Mouse (Mus musculus) frontal cortex, adult 2 months (tissue): ENCODE results near the gene Abcb4. TPM values are rescaled to one million over a fixed set of nuclear protein-coding genes. Genes with fewer than 3 reads are reported as not detected.
"Not testable (repeated sequence)": the region's sequence is repeated elsewhere in the genome, so short reads cannot be mapped to it uniquely, and the experiment has no call there.

Experiments
- DNase-seq, 2 experiments: peaks; one replicate each; pipeline ENCODE4 v3.0.0; 2022; ENCODE audit warnings: low spot score in 1 of 2; ENCODE audit errors: extremely low spot score in 1 of 2
- polyA plus RNA-seq: library from polyadenylated mRNA; depleted of rRNA; stranded (reverse); fragments of >200 nt; gene quantifications from 2 replicates; pipeline ENCODE4 v1.2.3, GENCODE M21; 2012; rRNA removed

Gene Abcb4
- 4.3 and 5.2 TPM in 2 replicates for polyA plus RNA-seq

DNA sequence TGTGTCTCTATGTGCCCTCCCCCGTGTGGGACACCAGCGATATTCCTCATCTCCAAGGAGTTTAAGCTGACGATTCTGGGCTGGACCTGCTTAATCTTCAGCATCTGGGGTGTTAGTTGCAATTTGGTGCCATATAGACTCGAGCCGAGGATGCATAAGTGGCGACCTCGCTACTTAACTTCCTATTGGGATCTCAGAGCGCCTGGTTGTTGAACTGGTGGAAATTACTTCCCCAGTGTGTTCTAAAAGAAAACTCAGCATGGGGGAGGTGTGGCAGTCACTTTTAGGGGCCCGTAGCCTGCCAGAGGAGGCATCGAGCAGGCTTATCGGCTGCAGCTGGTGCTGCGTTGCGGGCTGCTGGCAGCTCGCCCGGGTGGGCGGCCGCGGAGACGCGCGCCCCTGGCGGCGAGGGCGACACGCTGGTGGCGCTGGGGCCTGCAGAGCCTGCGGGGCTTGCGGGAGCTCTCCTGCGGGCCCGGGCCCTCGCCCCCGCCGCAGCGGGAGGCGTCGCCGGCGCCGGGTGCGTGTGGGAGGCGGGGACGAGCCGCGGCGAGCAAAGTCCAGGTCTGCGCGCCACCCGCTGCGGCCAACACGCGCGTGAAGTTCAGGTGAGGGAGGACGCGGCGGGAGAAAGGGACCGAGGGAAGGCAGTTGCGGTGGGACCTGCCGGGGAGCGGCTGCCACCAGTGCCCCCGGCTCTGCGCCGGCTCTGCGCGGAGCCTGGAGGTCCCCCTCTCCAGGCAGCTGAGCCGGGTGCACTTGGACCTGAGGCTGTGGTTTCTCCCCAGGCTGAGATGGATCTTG lies at the start of gene Abcb4:
Abcb4 (plus strand) TSS at position 418 of the 804 bp plus-strand sequence.
- peak; percentile 8 to 68 for DNase-seq

DNA sequence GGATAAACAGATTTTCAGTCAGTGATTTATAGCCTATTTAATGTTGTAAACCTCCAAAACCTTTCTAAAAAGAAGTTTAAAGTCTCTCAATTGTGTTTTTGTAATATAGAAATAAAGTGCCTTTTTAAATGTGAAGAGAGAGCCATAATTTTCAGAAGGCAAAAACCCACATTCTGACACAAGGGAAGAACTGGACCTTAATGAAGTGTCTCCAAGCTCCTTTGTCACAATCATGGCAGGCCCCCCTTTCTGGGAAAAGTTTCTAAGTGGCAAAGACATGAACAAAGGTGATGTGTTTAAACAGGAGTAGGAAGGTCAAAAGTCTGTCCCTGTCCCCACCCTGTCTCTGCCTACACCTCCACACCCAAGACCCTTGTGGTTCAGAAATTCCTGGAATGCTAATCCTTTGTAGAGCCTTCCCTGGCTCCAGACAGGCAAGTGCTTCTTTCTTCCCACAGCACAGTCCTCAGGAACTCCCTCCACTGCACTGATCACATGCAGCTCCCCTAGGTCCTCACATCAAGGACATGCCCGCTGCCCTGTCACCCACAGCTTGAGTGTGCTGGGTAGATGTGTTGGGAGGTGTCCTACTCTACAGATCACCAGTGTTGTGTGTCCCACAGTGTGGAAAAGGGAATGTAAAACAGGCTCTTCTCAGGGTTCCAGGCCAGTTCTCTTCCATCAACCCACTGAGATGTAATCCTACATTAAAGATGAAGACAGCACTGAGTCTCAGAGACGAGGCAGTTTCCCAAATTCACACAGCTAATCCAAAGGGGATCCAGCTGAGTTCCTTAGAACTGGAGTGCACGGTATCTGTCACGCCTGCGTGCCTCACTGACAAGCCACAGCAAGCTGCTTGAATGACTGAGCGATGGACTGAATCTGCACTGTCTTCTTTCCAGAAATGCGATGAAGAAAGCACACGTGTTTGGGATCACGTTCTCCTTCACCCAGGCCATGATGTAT lies 44.6 kb upstream of the Abcb4 start:
- not testable (repeated sequence) for DNase-seq

DNA sequence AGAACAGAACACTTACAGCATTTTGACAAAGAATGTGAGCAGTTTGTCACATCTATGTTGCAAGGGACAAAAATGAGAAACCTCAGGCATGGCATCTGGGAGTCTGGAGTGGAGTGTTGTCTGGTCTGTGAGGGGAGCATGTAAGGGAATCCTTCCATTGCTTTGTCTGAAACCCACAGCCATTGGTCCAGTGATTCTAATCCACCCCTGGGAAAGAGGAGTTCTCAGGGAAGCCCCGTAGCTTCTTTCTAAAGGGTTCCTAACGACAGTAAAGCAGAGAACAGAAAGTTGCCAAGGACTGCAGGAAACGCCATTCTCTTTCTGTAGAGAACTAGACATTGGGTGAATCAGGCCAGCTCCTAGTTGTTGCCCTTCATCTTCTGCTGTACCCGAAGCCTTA lies 42.7 kb upstream of the Abcb4 start:
- no peak for DNase-seq

DNA sequence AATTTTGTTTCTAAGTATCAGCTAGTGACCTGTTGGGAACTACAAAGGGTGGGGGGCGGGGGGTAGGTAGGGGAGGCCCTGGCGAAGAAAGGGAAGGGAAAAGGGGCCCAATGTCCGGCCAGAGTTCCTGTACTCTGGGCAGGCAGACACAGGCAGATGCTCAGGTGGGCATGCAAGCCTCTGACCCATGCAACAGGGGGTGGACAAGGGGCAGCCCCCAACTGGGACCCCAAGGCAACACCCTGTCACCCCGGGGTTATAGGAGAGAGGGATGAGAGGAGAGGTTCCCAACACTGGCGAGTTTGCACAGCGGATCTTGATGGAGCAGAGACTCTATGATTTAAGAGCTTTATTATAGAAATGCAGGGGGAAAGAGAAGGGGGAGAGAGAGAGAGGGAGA lies 36.3 kb upstream of the Abcb4 start:
- no peak for DNase-seq

DNA sequence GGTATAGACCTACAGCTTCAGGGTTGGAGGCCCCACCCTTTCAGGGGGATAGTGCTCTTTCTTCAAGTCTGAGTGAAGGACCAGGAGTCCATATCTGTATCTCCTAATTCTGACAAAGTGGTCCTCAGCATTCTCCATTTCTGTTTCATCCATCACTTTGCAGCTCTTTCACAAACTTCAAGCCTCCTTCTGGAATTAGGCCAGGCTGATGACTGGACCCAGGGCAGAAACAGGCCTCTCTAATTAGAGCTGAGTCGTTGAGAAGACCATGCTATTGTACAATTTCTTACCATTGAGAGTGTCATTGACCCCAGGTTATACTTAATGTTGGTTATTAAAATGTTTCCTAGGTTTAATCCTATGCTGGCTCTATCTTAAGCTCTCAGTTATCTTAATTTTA lies 31.7 kb upstream of the Abcb4 start:
- no peak for DNase-seq

DNA sequence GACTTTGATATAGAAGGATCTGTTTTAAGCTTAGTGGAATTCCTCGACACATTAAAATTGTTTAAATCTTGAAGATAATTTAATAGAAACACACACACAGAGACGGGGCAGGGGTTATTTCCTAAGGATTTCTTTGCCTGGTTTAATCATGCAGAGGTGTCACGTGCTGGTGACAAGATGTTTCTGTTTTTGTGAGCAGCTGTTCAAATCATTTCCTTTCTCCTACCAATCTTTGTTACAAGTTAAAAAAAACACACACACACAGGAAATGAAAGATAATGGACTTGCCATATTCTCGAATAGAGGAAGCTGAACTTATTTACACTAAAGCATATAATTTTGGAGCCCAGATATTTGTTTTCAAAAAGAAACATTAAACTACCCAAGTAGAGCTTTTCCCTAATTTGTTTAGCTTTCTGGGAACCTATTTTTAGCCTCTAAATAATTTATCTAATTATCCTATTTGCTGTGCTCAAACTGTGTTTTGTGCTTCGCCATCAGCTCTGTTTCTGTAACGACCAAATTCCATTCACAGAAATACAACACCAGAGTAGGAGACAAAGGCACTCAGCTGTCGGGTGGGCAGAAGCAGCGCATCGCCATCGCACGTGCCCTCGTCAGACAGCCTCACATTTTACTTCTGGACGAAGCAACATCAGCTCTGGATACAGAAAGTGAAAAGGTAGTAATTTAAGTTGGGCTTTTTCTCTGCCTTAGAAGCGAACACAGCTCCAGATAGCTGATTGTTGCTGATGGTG lies 29.8 kb upstream of the Abcb4 start:
- no peak for DNase-seq

DNA sequence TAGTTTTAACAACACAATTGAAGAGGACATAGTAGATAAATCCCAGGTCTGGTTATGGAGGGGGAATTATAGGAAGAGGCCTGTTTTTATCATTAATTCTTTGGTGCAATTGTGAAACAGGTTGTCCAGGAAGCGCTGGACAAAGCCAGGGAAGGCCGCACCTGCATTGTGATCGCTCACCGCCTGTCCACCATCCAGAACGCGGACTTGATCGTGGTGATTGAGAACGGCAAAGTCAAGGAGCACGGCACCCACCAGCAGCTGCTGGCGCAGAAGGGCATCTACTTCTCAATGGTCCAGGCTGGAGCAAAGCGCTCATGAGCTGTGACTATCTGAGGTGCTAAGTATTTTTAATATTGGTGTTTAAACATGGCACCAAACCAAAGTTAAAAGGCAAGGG lies 27.9 kb upstream of the Abcb4 start:
- not testable (repeated sequence) for DNase-seq

DNA sequence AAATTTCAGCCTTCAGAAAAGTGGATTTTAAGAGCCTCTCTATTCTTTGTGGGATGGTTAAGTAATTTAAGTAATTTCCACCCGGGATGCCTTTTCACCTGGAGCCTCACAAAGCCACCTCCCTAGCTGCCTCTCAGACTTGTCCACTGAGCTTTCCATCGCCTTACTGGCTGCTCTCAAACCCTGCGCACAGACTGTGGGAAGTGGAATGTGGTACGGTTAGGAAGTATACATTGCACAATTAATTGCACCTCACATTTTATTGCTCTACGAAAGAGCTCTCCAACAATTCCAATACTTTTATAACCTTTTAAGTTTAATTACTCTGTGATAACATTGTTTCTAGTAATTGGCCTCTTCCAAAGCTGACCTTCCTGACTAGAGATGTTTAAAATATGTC lies 27.2 kb upstream of the Abcb4 start:
- DNase-seq, result no peak

DNA sequence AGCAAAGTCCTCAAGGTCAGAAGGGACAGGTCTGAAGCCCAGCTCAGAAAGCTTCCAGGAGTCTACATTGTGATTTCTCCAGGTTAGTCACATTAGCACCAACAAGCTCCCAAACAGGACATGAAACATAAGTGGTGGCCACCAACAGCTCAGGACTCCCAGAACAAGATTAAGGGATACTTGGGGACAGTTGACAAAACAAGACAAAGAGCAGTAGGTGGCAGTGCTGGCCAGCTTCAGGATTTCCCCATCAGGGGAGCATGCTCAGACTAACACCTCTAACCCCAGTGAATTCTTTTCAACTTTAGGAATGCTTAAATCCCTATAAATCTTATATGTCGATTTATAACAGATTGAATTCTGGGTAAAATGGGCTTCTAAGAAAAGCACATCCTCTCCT lies 25.5 kb upstream of the Abcb4 start:
- DNase-seq, result peak in 1 of 2 experiments; percentile 11

DNA sequence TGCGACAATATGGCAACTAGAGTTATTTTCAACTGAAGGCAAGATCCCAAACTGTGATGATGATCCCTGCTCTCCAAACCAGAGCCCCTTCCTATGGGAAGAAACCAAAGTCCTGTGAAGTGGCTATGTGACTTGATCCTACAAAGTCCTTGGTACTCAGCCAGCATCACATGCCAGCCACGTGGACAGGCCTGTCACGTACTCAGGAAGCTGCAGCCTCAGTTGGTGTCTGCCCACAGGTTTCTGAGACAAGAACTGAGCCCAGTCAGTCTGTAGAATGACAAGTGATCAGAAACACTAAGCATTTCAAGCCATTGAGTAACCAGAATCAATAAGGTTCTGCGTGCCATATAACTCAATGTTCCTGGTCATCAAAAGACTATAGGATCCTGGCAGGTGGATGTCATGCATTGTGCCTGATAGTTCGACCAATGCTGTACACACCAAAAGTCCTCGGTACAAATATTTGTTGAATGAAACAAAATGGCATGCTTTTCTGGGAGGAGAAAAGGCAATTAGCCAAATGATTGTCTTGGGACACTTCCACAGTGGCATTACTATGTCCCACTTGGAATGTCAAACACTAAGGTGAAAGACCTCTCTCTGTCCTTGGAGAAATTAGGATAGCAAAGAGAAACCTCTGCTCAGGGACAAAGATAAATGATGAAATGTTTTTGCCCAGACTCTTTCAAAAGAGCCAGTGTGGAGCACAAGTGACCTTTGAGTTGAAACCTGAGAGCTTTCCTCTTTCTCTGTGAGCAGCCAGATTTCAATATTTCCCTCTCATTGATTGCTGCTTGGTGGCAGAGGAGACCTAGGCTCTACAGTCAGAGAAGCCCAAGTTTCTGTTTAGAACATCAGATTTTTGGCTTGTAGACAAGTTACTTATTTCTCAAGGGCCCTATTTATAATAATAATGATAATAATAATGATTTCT lies 20.3 kb upstream of the Abcb4 start:
- no peak for DNase-seq

DNA sequence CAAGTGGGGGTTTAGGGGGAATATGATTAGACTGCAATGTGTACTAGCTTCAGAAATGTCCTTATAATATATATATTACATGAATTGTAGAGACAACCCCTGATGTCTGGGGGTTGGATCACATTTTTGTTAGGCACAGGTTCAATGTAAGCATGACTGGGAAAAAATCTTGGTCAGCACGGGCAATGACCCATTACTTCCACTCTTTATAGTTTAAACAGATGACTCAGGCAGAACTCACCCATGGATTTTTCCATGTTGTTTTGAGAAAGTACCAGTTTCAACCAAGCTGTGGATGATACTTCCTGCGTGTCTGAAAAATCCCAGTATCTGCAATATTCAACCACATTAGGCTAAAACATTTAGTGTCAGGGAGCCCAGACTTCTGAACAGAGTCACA lies 16.4 kb upstream of the Abcb4 start:
- DNase-seq, result no peak

DNA sequence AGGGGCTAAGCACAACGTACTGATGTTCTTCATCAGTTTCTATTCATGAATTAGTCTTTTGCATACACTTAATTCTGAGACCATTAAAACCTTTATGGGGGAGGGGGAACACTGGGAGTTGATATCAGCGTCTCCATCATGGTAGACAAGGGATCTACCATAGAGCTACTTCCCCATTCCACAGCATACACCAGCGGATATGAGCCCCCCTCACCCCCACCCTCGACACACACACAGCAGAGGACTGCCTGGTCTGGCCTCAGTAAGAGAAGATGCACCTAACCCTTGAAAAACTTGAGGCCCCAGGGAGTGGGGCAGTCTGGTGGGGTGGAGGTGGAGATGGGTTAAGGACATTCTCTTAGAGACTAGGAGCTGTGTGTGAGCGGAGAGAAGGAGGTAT lies 15.7 kb upstream of the Abcb4 start:
- no peak for DNase-seq

DNA sequence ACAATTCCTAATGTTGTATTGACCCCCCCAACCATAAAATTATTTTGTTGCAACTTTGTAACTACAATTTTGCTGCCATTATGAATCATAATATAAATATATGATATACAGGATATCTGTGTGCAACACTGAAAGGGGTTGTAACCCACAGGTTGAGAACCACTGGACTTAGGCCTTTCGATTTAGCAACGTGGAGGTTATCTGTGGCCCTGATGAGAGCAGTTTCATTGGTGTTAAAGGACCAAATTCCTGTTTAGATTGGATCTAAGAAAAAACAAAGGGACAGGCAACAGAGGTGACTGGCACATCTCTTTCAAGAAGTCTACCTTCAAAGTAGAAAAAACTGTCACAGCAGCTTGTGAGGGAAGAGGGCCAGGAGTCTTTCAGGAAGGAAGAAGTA lies 7.7 kb upstream of the Abcb4 start:
- no peak for DNase-seq

DNA sequence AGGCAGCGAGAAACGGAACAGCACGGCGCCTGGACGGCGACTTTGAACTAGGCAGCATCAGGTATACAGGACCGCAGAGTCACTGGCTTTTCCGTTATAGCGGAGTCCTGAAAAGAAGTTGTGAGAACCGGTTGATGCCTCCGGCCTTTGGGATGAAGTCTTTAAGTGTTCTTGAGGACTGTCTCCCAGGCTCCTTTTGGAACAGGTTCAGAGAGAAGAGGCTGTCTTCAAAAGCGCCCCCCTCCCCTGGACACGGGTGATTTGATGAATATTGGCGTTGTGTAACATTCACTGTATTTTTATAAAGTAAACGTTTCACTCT lies 548 bp downstream of the Abcb4 start:
- DNase-seq, result no peak

DNA sequence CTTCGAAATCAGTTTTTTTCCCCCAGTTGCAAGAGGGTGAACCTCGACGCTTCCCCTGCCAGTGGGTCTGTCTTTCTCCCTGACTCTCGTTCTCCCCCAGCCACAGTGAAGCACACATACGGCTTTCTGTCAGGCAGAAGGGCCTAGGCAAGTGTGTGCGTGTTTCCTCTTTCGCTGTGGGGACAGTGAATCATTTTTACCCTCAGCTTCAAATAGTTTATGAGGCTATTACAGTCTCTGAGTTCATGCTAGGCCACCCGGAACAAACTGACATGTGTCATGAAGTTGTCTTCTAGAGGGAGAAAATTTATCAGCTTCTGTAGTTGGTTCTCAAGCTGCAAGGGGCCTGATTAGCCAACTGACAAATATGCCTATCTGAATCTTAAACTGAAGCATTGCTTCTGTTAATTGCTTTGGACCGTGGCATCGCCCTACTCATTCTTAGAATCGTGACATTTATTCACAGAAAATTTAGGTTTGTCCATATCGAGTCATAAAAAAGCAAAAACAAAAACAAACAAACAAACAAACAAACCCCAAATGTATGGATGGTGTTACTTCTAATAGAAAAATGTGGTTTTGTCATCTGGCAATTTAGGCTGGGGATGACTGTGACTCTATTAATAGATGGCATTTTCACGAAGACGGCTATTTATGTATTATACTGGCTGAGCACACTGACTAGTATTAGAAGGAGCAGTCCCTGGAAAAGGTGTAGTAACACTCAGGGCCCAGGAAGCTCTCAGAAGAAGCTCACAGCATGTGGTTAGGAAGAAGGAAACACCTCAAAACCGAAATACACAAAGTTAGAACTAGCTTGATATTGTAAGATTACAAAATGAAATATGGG lies 1.3 kb downstream of the Abcb4 start:
- DNase-seq, result no peak

DNA sequence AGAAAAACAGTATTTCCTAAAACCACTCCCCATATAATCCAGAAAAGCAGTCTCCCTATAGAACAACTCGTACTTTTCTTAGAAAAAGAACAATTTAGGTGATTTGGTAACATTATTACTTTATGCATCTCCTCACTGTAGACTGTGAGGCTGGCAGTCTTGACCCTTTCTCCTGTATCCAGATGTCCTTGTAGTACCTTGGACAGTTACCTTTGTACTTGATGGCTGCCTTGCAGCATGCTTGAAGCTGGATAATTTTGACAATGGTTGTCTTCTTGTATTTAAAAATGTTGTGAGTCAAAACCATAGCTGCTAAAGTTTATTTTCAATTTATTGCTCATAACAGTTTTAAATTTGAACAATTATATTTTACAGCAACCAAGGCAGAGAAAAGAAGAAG lies 2.7 kb downstream of the Abcb4 start:
- DNase-seq, result no peak

DNA sequence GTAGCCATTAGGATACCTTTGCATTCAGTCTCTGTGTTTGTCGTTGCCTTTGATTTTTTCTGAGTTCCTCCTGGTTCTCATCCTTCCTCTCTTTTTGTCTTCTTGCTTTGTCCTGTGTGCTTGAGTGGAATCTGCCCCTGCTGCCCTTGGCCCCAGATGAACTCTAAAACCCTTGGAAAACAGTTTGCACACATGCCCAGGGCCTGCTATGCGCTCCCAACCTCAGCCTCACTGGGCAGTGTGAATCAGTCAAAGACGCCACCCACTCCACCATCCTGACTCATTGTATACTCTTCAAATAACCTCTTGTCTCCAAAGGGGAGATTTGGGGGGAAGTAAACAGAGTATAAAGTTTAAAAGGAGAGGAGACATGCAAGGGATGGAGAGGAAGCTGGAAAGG lies 4.7 kb downstream of the Abcb4 start:
- no peak for DNase-seq

DNA sequence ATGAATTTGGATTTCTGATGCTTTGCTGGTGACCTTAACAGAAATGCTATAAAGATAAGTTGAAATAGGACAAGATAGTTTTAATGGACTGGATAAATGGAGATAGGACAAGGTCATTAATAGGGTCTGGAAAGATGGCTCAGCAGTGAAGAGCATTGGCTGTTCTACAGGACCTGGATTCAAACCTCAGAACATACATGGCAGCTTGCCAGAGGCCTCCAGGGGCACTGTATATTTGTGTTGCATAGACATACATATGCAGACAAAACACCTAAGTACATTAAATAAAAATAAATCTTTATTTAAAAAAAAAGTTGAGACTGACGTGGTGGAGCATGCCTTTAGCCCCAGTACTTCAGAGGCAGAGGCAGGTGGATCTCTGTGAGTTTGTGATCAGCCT lies 7.5 kb downstream of the Abcb4 start:
- DNase-seq, result no peak
